Mouse (Mus musculus) left cerebral cortex, adult 11 months (tissue): ENCODE data around the gene Trak1.

ENCODE experiments used
- DNase-seq: peaks from one replicate; pipeline ENCODE4 v3.0.0; 2022; ENCODE audit warnings: low spot score

Trak1 gene

DNA sequence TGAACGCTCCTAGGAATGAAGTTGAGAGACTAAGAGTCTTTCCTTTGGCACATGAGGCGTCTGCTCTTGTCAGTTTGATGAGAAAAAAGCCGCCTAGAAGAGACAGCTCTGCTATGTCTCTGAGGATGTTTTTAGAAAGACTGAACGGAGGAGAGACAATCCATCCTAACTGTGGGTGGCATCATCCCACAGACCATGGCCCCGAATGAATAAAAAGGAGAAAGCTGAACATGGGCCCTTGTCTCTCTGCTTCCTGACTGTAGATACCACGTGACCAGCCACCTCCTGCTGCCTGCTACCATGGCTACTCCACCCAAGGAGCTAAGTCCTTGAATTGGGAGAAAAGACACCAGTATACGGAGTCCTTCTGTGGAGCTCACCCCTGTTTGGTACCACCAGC, 189.9 kb downstream of the Trak1 start:
- no peak for DNase-seq

DNA sequence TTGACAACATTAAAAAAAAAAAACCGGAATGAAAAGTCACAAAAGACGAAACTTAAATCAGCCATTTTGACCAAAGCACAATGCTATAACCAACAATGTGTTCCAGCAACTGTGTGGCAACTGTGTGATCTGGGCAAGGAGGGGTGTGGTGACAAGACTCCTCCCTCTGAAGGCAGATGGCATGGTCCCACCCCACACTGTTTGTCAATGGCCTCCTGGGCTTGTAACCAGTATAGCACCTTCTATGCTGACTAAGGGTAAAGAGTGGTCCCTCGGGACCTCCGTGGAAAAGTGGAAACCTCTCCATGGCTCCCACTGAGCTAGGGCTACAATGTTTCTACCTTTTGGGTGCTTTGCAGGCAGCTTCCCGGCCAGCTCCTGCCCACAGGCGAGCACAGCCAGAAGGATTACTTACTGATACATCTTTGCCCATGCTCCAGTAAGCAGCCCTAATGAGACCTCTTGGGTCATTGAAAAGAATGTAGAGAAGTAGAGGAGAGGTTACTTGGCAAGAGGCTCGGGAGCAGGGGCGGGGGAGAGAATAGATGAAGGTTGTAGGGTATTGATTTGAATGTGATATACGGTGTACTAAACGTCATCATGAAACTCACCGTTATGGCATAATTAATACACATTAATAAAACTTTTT, 194.4 kb downstream of the Trak1 start:
- DNase-seq = no peak

DNA sequence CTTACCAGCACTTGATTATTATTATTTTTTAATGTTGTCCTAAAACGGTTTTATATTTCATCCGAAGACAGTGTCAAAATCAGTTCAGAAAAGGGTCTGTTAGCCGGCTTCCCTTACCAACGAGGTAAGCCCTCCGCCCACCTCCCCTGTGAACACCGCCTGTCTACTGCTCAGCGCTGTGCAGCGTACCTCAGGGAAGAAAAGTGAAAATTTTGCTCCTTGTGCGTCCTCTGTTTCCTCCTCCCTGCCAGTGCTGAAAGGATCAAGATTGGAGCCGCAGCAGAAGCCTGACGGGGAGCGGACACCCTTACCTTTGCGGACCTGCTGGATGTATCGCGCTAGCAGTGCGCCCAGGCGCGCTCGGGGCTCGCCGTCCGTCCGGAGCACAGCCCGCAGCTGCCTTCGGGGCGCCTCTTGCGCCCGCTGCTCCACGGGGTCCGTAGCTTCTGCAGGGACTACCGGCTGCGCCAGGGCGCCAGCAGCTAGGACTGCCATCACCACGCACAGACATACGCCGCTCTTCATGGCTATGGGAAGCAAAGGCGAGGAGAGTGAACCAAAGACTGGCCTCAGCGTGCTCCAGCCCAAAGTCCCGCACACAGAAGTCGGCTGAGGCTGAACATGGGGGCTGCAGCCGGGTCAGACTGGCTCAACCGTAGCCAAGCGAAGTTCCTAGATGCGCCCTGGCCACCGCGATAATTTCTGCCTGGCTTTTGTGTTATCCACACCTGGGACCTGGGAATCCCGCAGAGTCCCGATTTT, 196.9 kb downstream of the Trak1 start:
- no peak for DNase-seq

DNA sequence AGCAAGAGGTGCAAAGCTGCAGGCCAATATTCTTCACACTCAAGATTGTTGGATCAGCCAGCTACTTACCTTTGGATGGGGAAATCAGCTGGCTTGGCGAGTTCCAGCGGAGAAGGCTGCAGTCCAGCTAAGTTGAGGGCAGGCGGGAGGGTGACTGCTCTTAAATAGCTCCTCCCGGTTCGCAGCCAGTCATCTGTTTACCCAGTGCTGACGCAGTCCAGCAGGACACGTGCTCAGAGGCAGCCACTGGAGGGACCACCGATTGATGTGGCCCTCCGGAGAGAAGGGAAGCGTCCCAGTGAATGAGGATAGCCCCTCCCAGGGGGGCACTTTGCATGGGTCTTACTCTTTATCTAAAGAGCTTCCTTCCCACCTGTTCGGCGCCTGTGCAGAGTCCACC, 198.2 kb downstream of the Trak1 start, which contains the start of gene Cck:
Gene Cck (minus strand): TSS at position 166 of the 400 bp plus-strand sequence.
- no peak for DNase-seq

DNA sequence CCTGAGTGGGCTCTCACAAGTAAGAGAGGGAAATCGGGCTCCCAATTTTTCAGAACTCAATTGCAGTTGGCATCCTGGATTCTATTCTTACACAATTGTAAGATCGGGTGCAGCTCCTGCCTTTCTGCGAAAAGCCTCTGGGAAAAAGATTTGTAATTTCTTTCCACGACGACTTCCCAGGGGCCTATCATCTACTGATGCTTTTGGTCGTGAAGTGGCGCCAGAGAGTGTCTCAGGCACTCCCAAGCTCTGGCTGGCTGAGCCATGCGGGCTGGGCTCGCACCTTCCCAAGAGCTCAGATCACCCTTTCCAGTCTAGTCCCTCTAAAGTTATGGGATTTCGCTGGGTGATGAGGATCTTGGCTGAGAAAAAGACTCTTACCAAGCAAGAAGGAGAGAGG, 198.8 kb downstream of the Trak1 start:
- DNase-seq = no peak

DNA sequence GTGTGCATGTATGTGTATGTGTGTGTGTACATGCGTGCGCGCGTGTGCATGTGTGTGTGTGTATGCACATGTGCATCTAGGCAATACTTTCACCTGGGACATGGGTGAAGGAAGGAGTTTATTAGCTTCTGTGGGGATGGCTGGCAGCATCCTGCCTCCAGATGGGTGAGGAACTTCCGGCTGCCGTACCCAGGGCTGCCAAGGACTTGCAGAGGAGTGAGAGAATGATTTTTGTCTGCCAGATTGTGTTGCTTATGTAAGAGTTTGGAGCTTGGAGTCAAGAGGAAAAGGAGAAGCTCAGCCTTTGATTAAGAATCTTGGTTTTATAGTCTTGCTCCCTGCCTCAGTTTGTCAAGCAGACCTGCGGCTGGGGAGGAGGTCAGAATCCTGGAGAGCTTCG, 208.0 kb downstream of the Trak1 start:
- peak; percentile 69 for DNase-seq

DNA sequence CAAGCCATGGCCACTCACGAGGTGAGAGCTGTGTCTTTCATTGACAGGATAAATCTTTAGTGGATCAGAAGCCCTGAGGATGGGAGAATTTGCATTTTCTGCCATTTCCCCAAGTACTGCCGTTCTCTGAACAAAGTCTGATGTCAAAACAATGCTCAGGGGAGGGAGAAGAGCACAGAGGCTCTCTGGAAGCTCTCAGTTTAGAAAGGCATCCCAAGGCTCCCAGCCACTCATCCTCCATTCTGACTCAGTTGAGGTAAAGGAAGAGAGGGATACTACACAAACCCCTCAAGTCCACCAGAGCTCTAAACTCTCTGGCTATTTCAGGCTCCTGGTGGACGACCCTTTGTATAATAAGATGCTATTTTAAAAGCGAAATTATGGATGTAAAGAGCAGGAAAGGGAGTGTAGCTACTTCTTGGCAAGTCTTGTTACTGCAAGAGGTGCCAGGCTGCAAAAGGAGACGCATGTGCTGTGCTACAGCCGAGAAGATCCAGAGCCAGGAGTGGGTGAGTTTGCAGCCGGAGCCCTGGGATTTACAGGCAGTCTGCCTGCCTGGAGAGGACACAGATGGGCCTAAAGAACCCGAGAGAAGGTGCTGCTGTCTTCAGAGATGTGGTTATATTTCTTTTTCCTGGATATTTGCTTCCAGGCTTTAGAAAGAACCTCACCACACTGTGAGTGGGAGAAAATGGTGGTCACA, 209.3 kb downstream of the Trak1 start:
- peak; percentile 59 for DNase-seq

DNA sequence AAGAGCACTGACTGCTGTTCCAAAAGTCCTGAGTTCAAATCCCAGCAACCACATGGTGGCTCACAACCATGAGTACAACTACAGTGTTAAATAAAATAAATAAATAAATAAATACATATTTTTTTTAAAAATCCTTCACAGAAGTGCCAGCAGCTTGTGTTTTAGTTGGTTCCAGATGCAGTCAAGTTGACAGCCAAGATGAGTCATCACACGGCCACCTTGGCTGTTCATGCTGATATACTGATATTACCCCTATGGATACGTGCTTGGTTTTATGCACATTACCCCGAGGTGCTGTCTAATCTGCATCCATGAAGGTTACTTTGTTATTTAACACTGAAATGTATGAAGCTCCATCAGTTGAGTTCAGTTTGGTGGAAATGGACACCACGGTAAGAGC, 214.6 kb downstream of the Trak1 start:
- DNase-seq = no peak

DNA sequence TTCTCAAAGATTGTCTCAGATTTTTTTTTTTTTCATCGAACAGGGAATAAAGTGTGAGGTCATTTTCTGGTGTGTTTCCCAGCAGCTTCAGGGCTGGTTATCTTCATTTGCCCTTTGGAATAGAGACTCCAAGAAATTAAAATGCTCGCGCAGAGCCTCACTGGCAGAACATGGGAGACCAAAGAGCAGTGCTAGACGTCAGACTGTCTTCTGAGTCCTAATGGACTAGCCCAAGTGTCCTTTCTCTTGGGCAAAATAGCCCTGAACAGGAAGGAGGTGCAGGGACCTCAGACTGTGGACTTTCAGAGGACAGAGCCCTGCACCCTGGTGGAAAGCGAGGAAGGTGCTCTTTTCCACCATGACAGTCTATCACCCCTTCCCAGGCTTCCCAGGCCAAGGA, 217.2 kb downstream of the Trak1 start:
- no peak for DNase-seq

DNA sequence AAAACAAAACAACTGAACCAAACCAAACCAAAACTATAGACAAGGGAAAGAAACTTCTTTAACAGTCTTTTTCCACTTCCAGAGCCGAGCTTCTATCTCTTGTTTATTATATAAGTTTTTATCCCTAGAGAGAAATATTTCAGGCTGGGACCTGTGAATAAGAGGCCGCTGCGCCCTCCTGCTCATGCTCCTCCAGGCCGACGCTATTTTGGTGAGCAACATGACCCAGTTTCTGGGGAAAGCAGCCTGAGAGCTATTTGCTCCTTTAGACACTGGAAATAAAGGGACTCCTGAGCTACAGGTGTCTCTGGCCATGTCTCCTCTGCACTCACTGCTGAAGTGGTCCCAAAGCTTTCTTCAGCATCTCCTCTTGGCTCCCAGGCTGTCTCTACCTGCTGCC, 222.7 kb downstream of the Trak1 start:
- DNase-seq = no peak
